Mouse (Mus musculus) kidney, postnatal 0 days (tissue): Measurements from ENCODE around the gene Acaa1b. TPM values are rescaled to one million over a fixed set of nuclear protein-coding genes. Genes with fewer than 3 reads are reported as not detected.

Source experiments
- ATAC-seq: fragments of 200-750 bp; cut with Nextera tagmentation; replicated peaks from 2 replicates; pipeline ENCODE4 v1.8.0; 2017; ENCODE audit warnings: low read depth, moderate number of reproducible peaks, moderate TSS enrichment, moderate library complexity; ENCODE audit not compliant: low FRiP score
- DNase-seq: peaks from one replicate; pipeline ENCODE4 v3.0.0-alpha.2; 2016; ENCODE audit warnings: low spot score
- H3K27ac ChIP-seq: fragments of 300-500 bp; sonication (generic); 2 replicates; pipeline ENCODE4 v1.5.1; 2014; ENCODE audit warnings: mild to moderate bottlenecking
- H3K27me3 ChIP-seq: fragments of 300-500 bp; sonication (generic); 2 replicates; pipeline ENCODE4 v1.6.1; 2014; ENCODE audit warnings: low read length, mixed read lengths; ENCODE audit not compliant: insufficient read depth
- H3K36me3 ChIP-seq: fragments of 300-500 bp; sonication (generic); 2 replicates; pipeline ENCODE4 v1.6.1; 2014; ENCODE audit warnings: low read length, mixed read lengths; ENCODE audit not compliant: insufficient read depth
- H3K4me1 ChIP-seq: fragments of 300-500 bp; sonication (generic); replicated peaks from 2 replicates; pipeline ENCODE4 v1.6.1; 2014; ENCODE audit warnings: antibody characterized with exemption, low read length, mixed read lengths; ENCODE audit not compliant: insufficient read depth
- H3K4me2 ChIP-seq: fragments of 300-500 bp; sonication (generic); 2 replicates; pipeline ENCODE4 v1.6.1; 2014; ENCODE audit warnings: mild to moderate bottlenecking, low read length, moderate library complexity, mixed read lengths
- H3K4me3 ChIP-seq: fragments of 300-500 bp; sonication (generic); replicated peaks from 2 replicates; pipeline ENCODE4 v1.5.1; 2014; ENCODE audit warnings: low read depth, low read length
- H3K9ac ChIP-seq: fragments of 300-500 bp; sonication (generic); 2 replicates; pipeline ENCODE4 v1.6.1; 2014; ENCODE audit warnings: low read depth, low read length
- H3K9me3 ChIP-seq: fragments of 300-500 bp; sonication (generic); replicated peaks from 2 replicates; pipeline ENCODE4 v1.6.1; 2016; ENCODE audit warnings: low read length, inconsistent platforms, mixed read lengths
- CTCF ChIP-seq: IDR thresholded peaks from 2 replicates; pipeline ENCODE4 v1.5.1; 2016; ENCODE audit warnings: antibody characterized with exemption, low read depth, mild to moderate bottlenecking, moderate library complexity
- WGBS: fragments of 180-500 bp; shearing (Covaris S2); extraction: QIAGEN DNeasy Blood & Tissue Kit; methylation state at CpG from one replicate; pipeline ENCODE4 v1.1.7; 2014; 5-methylcytosine and 5-hydroxymethylcytosine counted together
- polyA plus RNA-seq: library from polyadenylated mRNA; unstranded; fragments of >200 nt; fragmentation: Nextera tagmentation; extraction: Ambion mirVana; gene quantifications from 2 replicates; pipeline ENCODE4 v1.2.1, GENCODE M21; 2015

The Acaa1b gene
- polyA plus RNA-seq, 1 experiment from 2014 or later: 72.8 TPM

DNA sequence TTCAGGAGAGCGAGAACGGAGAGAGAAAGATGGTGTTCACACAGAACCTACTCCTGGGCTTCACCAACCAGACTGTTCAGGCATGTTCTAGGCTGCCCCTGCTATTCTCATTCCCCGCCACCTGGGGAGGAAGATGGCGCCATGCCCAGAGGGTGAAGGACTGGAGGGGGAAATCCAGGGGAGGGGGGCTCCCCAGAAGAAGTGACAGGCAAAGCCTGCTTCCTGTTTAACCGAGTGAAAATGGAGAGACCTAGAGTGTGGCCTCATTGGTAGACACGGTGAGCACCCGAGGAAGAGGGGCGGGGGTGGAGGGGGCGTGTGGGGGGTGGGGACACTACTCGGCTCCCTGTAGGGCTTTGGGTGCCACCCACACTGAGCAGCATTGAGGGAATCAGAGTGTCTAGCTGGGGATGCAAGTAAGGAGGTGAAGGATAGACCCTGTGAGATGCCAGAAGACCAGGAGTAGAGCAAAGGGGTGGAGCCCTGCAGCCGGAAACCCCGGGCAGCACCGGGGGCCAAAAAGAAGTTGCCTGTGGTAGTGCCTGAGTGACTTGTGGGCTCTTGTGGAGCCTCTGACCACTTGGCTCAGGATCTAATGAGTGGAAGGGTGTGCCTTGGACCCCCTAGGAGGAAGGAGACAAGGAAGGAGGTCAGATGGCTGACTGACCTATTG, 10.7 kb downstream of the Acaa1b start:
- 66% methylated on average over 13 of the region's 13 CpGs for WGBS
- no peak overlapping the region for H3K4me2 ChIP-seq
- ATAC-seq (no peak; the same call in 1 of the 2 replicates), DNase-seq (no peak)
- H3K27ac ChIP-seq: no peak overlapping the region
- H3K4me1 ChIP-seq: no peaks in the 10 kb centered on the region
- H3K27me3 ChIP-seq: no peaks in the 10 kb centered on the region
- H3K9ac ChIP-seq: no peak overlapping the region
- H3K4me3 ChIP-seq: no peak overlapping the region
- no peaks in the 10 kb centered on the region for H3K36me3 ChIP-seq
- TF ChIP-seq CTCF: no peak
- H3K9me3 ChIP-seq: no peaks in the 10 kb centered on the region

DNA sequence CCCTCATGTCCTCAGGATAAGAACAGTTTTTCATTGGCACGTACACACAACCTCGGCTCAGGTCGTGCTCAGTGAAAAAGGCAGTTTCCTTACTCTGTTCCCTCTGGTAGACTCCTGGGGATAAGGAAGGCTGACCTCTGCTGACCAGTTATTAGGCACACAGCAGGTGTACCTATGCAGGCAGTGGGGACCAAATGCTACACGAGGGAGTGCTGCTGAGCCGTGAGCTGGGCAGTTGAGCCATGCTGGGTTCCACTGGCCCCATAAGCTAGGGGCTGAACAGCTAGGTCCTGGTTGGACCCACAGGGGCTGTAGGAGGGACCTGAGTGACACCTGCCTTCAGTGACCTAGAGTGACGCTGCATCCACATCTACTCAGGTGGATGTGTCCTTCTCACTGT, 11.3 kb downstream of the Acaa1b start:
- ATAC-seq: no peak
- Histone ChIP-seq H3K4me3 (no peak overlapping the region), H3K4me1 (no peaks in the 10 kb centered on the region), H3K9ac (no peak overlapping the region), H3K27me3 (no peaks in the 10 kb centered on the region), H3K9me3 (no peaks in the 10 kb centered on the region), H3K4me2 (no peak overlapping the region), H3K36me3 (no peaks in the 10 kb centered on the region), H3K27ac (no peak overlapping the region)
- no peak for DNase-seq
- no peak for TF ChIP-seq CTCF
- 61% methylated on average over 6 of the region's 6 CpGs for WGBS

DNA sequence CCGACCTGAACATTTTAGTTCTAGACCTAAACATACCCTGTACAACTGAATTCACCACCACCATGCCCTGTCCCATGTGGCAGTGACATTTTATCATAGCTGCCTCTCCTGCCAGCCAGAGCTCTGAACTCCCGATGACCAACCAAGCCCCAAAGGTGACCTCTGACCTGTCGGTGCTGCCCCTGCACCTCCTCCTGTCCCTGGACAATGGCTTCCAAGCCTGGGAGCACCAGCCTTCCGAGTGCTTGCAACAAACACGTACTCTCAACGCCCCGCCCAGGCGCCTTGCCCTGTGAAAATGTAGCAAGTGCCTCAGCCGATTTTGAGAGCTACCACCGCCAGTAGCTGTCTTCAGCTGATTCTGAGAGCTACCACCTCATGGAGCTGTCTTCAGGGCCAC, 11.8 kb downstream of the Acaa1b start:
- H3K4me1 ChIP-seq: no peaks in the 10 kb centered on the region
- no peak overlapping the region for H3K9ac ChIP-seq
- WGBS: 62% methylated on average over 10 of the region's 10 CpGs
- DNase-seq: no peak
- no peak overlapping the region for H3K4me2 ChIP-seq
- ATAC-seq: no peak
- H3K27ac ChIP-seq: no peak overlapping the region
- H3K27me3 ChIP-seq: no peaks in the 10 kb centered on the region
- H3K4me3 ChIP-seq: no peak overlapping the region
- H3K36me3 ChIP-seq: no peaks in the 10 kb centered on the region
- no peaks in the 10 kb centered on the region for H3K9me3 ChIP-seq
- TF ChIP-seq CTCF: no peak

DNA sequence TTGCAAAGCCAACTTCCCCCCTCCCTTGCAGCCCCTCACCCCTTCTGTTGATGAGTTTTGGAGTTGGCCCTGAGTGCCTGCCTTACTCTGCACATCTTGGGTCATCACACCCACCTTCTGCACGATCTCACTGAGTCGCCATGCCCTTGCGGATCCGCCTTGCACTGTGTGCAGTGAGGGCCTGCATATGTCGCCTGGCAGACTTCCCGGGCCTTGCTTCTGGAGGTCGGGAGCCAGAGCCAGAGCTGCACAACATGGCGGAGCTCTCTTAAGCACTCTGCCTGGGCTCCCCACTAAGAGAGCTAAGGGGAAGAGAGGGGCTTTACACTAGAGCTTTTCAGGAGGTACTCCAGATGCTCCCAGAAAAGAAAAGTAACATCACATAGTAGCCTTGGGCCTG, 12.2 kb downstream of the Acaa1b start:
- Histone ChIP-seq H3K27ac (no peak overlapping the region), H3K9me3 (no peaks in the 10 kb centered on the region), H3K9ac (no peak overlapping the region), H3K4me2 (no peak overlapping the region), H3K4me1 (no peaks in the 10 kb centered on the region), H3K4me3 (no peak overlapping the region), H3K36me3 (no peaks in the 10 kb centered on the region), H3K27me3 (no peaks in the 10 kb centered on the region)
- ATAC-seq (no peak), DNase-seq (no peak)
- WGBS: 77% methylated on average over 8 of the region's 8 CpGs
- TF ChIP-seq CTCF: no peak

DNA sequence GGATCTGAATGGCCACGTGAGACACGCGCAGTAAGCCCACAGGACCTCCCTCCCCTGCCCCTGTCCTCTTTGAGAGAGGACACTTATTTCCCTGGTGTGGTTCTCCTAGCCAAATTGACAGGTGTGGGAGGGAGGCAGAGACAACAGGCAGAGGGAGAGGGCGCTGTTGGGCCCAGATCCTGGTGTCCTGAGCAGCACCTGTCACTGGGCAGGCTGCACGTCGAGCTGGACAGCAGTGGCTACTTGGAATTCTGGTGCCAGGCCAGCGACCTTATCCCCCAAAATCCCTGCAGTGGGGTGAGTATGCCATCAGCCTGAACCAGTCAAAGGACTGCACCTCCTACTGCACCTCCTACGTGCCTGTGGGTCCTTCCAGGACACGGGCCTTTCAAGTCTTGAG, 13.5 kb downstream of the Acaa1b start:
- Histone ChIP-seq H3K9ac (no peak overlapping the region), H3K9me3 (no peaks in the 10 kb centered on the region), H3K27me3 (no peaks in the 10 kb centered on the region), H3K27ac (no peak overlapping the region), H3K36me3 (no peaks in the 10 kb centered on the region), H3K4me3 (no peak overlapping the region), H3K4me1 (no peaks in the 10 kb centered on the region), H3K4me2 (no peak overlapping the region)
- 69% methylated on average over 9 of the region's 9 CpGs for WGBS
- TF ChIP-seq CTCF: no peak; the same call in 1 of the 2 replicates
- no peak for DNase-seq
- no peak for ATAC-seq

DNA sequence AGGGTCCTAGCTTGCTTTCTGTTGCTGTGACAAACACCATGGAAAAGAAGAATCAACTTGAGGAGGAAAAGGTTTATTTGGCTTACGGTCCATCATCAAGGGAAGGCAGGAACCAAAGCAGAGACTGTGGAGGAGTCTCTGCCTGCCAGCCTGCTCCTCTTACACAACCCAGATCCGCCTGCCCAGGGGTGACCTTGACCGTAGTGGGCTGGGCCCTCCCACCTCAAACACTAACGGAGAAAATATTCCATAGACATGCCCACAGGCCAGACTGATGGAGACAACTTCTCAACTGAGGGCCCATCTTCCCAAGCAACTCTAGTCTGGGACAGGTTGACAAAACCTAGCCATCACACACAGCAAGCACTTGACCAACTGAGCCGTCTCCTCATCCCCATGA, 14.8 kb downstream of the Acaa1b start:
- Histone ChIP-seq H3K4me3 (no peak overlapping the region), H3K27me3 (no peaks in the 10 kb centered on the region), H3K9me3 (no peaks in the 10 kb centered on the region), H3K27ac (no peak overlapping the region), H3K36me3 (no peaks in the 10 kb centered on the region), H3K4me2 (no peak overlapping the region), H3K9ac (no peak overlapping the region), H3K4me1 (no peaks in the 10 kb centered on the region)
- TF ChIP-seq CTCF: no peak
- no peak for ATAC-seq
- no peak for DNase-seq
- WGBS: 55% methylated on average over 5 of the region's 5 CpGs

DNA sequence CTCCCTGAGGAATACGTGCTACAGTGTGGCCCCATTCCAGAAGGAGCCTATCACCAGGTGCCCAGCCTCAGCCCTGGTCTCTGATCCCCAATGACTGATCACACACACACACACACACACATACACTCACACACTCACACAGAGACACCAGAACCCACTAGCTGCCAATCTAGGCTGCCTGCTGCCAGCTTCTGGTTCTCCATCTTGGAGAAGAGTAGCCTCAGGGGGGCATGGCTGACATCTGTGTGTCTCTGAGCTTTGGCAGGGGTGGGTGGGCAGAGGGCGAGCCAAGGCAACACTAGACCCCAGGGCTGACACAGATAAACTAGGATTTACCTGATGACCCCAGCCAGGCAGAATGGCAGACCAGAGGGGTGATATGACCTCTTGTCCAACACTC, 18.1 kb downstream of the Acaa1b start:
- Histone ChIP-seq H3K36me3 (no peaks in the 10 kb centered on the region), H3K27me3 (no peaks in the 10 kb centered on the region), H3K9me3 (no peaks in the 10 kb centered on the region), H3K27ac (no peak overlapping the region), H3K4me3 (no peak overlapping the region), H3K4me1 (no peaks in the 10 kb centered on the region), H3K4me2 (no peak overlapping the region), H3K9ac (no peak overlapping the region)
- ATAC-seq (no peak), DNase-seq (no peak)
- no peak for TF ChIP-seq CTCF
- WGBS: 82% methylated on average over 2 of the region's 2 CpGs
